Mouse (Mus musculus) hindbrain, postnatal 0 days (tissue): ENCODE measurements around the gene Teddm1a. TPM values are rescaled to one million over a fixed set of nuclear protein-coding genes. Genes with fewer than 3 reads are reported as not detected.
A peak's percentile ranks its signal among the peaks of the same experiment; 100 is the strongest.

Experiments
- ATAC-seq: fragments of 200-750 bp; cut with Nextera tagmentation; 2 replicates; pipeline ENCODE4 v1.8.0; 2017; ENCODE audit warnings: mild to moderate bottlenecking, moderate TSS enrichment, moderate library complexity
- DNase-seq: peaks from one replicate; pipeline ENCODE4 v3.0.0-alpha.2; 2015; ENCODE audit warnings: low spot score
- H3K27ac ChIP-seq: fragments of 300-500 bp; sonication (generic); 2 replicates; pipeline ENCODE4 v1.5.1; 2014; ENCODE audit warnings: mild to moderate bottlenecking
- H3K27me3 ChIP-seq: fragments of 300-500 bp; sonication (generic); 2 replicates; pipeline ENCODE4 v1.6.1; 2014; ENCODE audit warnings: low read length, mixed read lengths; ENCODE audit not compliant: insufficient read depth
- H3K36me3 ChIP-seq: fragments of 300-500 bp; sonication (generic); 2 replicates; pipeline ENCODE4 v1.6.1; 2014; ENCODE audit warnings: low read length, mixed read lengths; ENCODE audit not compliant: insufficient read depth
- H3K4me1 ChIP-seq: fragments of 300-500 bp; sonication (generic); 2 replicates; pipeline ENCODE4 v1.6.1; 2014; ENCODE audit warnings: antibody characterized with exemption, low read length, mixed read lengths; ENCODE audit not compliant: insufficient read depth
- H3K4me2 ChIP-seq: fragments of 300-500 bp; sonication (generic); 2 replicates; pipeline ENCODE4 v1.6.1; 2014; ENCODE audit warnings: low read depth, mild to moderate bottlenecking, low read length, moderate library complexity, mixed read lengths
- H3K4me3 ChIP-seq: fragments of 300-500 bp; sonication (generic); 2 replicates; pipeline ENCODE4 v1.5.1; 2014; ENCODE audit warnings: low read length
- H3K9ac ChIP-seq: fragments of 300-500 bp; sonication (generic); replicated peaks from 2 replicates; pipeline ENCODE4 v1.6.1; 2014; ENCODE audit warnings: mild to moderate bottlenecking, low read length, moderate library complexity, mixed read lengths
- H3K9me3 ChIP-seq: fragments of 300-500 bp; sonication (generic); 2 replicates; pipeline ENCODE4 v1.6.1; 2016; ENCODE audit warnings: low read length, mixed read lengths
- CTCF ChIP-seq: IDR thresholded peaks from 2 replicates; pipeline ENCODE4 v1.5.1; 2016; ENCODE audit warnings: antibody characterized with exemption, control low read depth, low read depth
- WGBS: fragments of 180-500 bp; shearing (Covaris S2); extraction: QIAGEN DNeasy Blood & Tissue Kit; methylation state at CpG from one replicate; pipeline ENCODE4 v1.1.7; 2014; 5-methylcytosine and 5-hydroxymethylcytosine counted together
- polyA plus RNA-seq: library from polyadenylated mRNA; unstranded; fragments of >200 nt; fragmentation: Nextera tagmentation; extraction: Ambion mirVana; gene quantifications from 2 replicates; pipeline ENCODE4 v1.2.1, GENCODE M21; 2015
- total RNA-seq: library from RNA; depleted of rRNA; stranded (reverse); fragments of >200 nt; gene quantifications from 2 replicates; pipeline ENCODE4 v1.2.3, GENCODE M21; 2014

Gene Teddm1a
- total and polyA plus RNA-seq, 2 experiments from 2014 or later, result not detected

DNA sequence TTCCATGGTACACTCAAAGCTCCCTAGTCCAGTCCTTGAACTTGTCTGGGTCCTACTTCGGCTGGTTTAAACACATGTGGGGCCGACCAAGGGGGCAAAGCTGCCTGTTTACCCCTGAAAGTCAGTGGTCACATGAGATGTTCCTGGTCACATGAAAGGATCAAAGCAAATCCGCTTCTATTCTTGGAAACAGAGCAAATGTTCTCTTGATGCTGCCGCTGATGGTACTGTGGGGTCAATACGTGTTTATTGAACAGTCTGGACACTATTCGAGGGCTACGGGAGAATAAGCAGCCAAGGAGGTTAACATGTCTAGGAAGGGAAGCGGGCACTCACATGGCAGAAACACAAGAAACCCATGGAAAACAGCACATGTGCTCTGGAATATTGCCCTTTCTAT is 5.7 kb downstream of the Teddm1a start:
- ATAC-seq (no peak), DNase-seq (no peak)
- Histone ChIP-seq H3K4me2 (no peak overlapping the region), H3K27me3 (no peaks in the 10 kb centered on the region), H3K9ac (no peak overlapping the region), H3K4me1 (peaks cover 9% of the 10 kb centered on the region; the same call in 1 of the 2 replicates), H3K9me3 (no peaks in the 10 kb centered on the region), H3K27ac (no peak overlapping the region), H3K4me3 (no peak overlapping the region), H3K36me3 (no peaks in the 10 kb centered on the region)
- TF ChIP-seq CTCF, result no peak
- WGBS, result 87% methylated on average over 8 of the region's 8 CpGs

GRCm38 (mm10) chr1:153898989-153899730 is 7.6 kb downstream of the Teddm1a start:
- Histone ChIP-seq H3K27ac (peak overlapping the region; percentile 94), H3K27me3 (no peaks in the 10 kb centered on the region), H3K4me1 (peaks cover 9% of the 10 kb centered on the region; the same call in 1 of the 2 replicates), H3K36me3 (peaks cover 11% of the 10 kb centered on the region), H3K4me3 (peak overlapping the region; percentile 81), H3K9me3 (no peaks in the 10 kb centered on the region), H3K9ac (peak overlapping the region; percentile 73), H3K4me2 (peak overlapping the region; percentile 72)
- no peak for TF ChIP-seq CTCF
- DNase-seq (no peak), ATAC-seq (peak; percentile 57)
- 13% methylated on average over 22 of the region's 22 CpGs for WGBS

- H3K9ac ChIP-seq, result peak within 1 kb of the TSS; percentile 73
- no peaks in the 10 kb centered on the region for H3K27me3 ChIP-seq
- H3K27ac ChIP-seq, result peak within 1 kb of the TSS; percentile 94
- peak within 1 kb of the TSS; percentile 81 for H3K4me3 ChIP-seq
- DNase-seq (peak; percentile 98), ATAC-seq (peak; percentile 97)
- WGBS, result under 1% methylated on average over 51 of the region's 51 CpGs
- TF ChIP-seq CTCF, result no peak
- H3K9me3 ChIP-seq, result no peaks in the 10 kb centered on the region
- peak within 1 kb of the TSS; percentile 72 for H3K4me2 ChIP-seq
- H3K36me3 ChIP-seq, result peaks cover 18% of the 10 kb centered on the region
- H3K4me1 ChIP-seq, result peaks cover 9% of the 10 kb centered on the region; the same call in 1 of the 2 replicates
These were observed 8.3 kb downstream of the Teddm1a start, which contains the start of the genes Glul and Teddm2 for GRCm38 (mm10) chr1:153899731-153900380. Glul (plus strand) TSS chr1:153899944. Teddm2 (minus strand) TSS chr1:153900228.

GRCm38 (mm10) chr1:153900381-153900780 is 8.8 kb downstream of the Teddm1a start:
- Histone ChIP-seq H3K27me3 (no peaks in the 10 kb centered on the region), H3K4me3 (peak overlapping the region; percentile 81), H3K9ac (peak overlapping the region; percentile 73), H3K4me1 (peaks cover 9% of the 10 kb centered on the region; the same call in 1 of the 2 replicates), H3K27ac (peak overlapping the region; percentile 94), H3K9me3 (no peaks in the 10 kb centered on the region), H3K36me3 (peaks cover 23% of the 10 kb centered on the region), H3K4me2 (peak overlapping the region; percentile 72)
- DNase-seq (peak; percentile 70), ATAC-seq (peak; percentile 25)
- TF ChIP-seq CTCF, result no peak
- under 1% methylated on average over 33 of the region's 36 CpGs for WGBS

GRCm38 (mm10) chr1:153900860-153901730 is 9.6 kb downstream of the Teddm1a start:
- peak; percentile 70 for DNase-seq
- Histone ChIP-seq H3K9me3 (no peaks in the 10 kb centered on the region), H3K4me2 (peak overlapping the region; percentile 72), H3K4me3 (peak overlapping the region; percentile 81), H3K27ac (peak overlapping the region; percentile 94), H3K27me3 (no peaks in the 10 kb centered on the region), H3K9ac (peak overlapping the region; percentile 73), H3K36me3 (peaks cover 29% of the 10 kb centered on the region), H3K4me1 (peaks cover 9% of the 10 kb centered on the region; the same call in 1 of the 2 replicates)
- under 1% methylated on average over 25 of the region's 25 CpGs for WGBS
- TF ChIP-seq CTCF, result no peak
- no peak for ATAC-seq

GRCm38 (mm10) chr1:153903006-153903405 is 11.5 kb downstream of the Teddm1a start:
- no peak for DNase-seq
- H3K27ac ChIP-seq, result no peak overlapping the region
- peaks cover 46% of the 10 kb centered on the region for H3K36me3 ChIP-seq

More at GRCm38 (mm10) chr1:153903006-153903405, 11.5 kb downstream of the Teddm1a start:
- no peaks in the 10 kb centered on the region for H3K27me3 ChIP-seq
- H3K9ac ChIP-seq, result peak overlapping the region; percentile 21; the same call in 1 of the 2 replicates
- H3K4me3 ChIP-seq, result peak overlapping the region; percentile 81
- peak overlapping the region; percentile 72 for H3K4me2 ChIP-seq
- WGBS, result 39% methylated on average over 13 of the region's 13 CpGs
- TF ChIP-seq CTCF, result no peak
- peaks cover 9% of the 10 kb centered on the region; the same call in 1 of the 2 replicates for H3K4me1 ChIP-seq
- H3K9me3 ChIP-seq, result no peaks in the 10 kb centered on the region
- ATAC-seq, result no peak
